8 mouse cellular contexts compared by ENCODE assay signal in the genomic region with DNA sequence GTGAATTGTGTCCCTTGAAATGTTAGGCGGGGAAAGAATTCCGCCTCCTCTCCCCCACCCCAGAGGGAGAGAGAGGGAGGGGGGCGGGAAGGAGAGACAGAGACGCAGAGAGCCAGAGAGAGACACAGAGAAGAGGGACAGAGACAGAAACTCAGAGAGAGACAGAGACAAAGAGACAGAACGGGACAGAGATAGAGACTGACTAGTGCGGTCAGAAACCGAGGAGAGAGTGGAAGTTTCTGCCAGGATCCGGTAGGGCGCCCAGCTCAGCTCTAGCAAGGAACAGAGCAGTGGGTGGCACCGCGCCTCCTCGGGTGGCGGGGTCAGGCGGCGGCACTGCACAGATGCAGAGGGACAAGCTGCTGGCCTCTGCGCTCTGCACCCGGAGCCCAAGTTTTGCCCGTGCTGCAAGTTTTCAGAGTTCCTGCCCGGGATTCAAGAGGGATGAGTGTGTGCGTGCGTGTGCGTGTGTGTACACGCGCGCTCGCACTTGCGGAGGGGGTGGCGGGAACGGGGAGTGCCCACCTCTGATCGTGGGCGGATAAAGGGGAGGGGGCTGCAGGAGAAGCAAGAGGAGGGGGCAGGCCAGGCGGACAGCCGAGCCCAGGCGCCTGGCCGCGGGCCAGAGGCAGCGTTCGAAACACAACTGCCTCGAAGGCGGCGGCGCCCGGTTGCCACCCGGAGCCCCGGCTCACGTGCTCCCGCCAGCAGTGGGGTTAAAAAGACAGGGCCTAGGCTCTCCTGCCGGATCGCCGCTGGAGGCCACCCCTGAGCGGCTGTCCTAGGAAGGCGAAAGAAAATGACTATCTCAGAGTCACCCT. TPM values are rescaled to one million over a fixed set of nuclear protein-coding genes. Genes with fewer than 3 reads are reported as not detected.
DNase-seq lines count a peak whose midpoint lies in the region; ATAC-seq and TF ChIP-seq lines count a peak whose summit lies in the region.

No protein-coding gene starts in this region.

- H3K4me2 ChIP-seq in limb, embryonic 13.5 days (replicated peaks): peak overlapping the region; percentile 90
- peak overlapping the region; percentile 99 for H3K4me2 ChIP-seq in midbrain, embryonic 15.5 days

- no peaks in the 10 kb centered on the region for H3K36me3 ChIP-seq in limb, embryonic 13.5 days
- no peaks in the 10 kb centered on the region for H3K36me3 ChIP-seq in midbrain, embryonic 15.5 days (replicated peaks)
- no peaks in the 10 kb centered on the region for H3K36me3 ChIP-seq in thymus, adult 2 months (ENCODE audit: control insufficient read depth, insufficient read depth, low read length)

- no peak for TF ChIP-seq POLR2A in thymus, adult 2 months (IDR thresholded peaks at IDR 0.05; ENCODE audit: control insufficient read depth, extremely low read depth, insufficient read depth, low read length, poor library complexity)

- under 1% methylated on average over 52 of the region's 52 CpGs for WGBS in limb, embryonic 13.5 days
- WGBS in midbrain, embryonic 15.5 days: under 1% methylated on average over 52 of the region's 52 CpGs
- under 1% methylated on average over 52 of the region's 52 CpGs for WGBS in thymus, adult 2 months

- intact Hi-C loops in heart, postnatal 36 days (cut with DNase I): loop anchor here (5.0 kb wide), 2 partner anchors 76 to 99 kb away; no protein-coding TSS in a partner anchor

- peak; percentile 37 for DNase-seq in thymus, postnatal 4 days
- no peak for DNase-seq in thymus, postnatal 36 days
- peak; percentile 60 for DNase-seq in embryo, embryonic 11.5 days (ENCODE audit: low read depth, low spot score)
- DNase-seq in heart, postnatal 36 days: peak; percentile 11 to 29
- DNase-seq in thymus, adult 2 months: no peak
- no peak for DNase-seq in cerebellum, adult 11 months

- peaks cover 24% of the 10 kb centered on the region for H3K4me1 ChIP-seq in limb, embryonic 13.5 days
- H3K4me1 ChIP-seq in midbrain, embryonic 15.5 days: peaks cover 43% of the 10 kb centered on the region
- H3K4me1 ChIP-seq in thymus, adult 2 months (replicated peaks; ENCODE audit: control insufficient read depth, insufficient read depth, low read length): peaks cover 3% of the 10 kb centered on the region; the same call in 1 of the 2 replicates

- peak overlapping the region; percentile 94 for H3K4me3 ChIP-seq in limb, embryonic 13.5 days
- H3K4me3 ChIP-seq in midbrain, embryonic 15.5 days: peak overlapping the region; percentile 61
- no peak overlapping the region for H3K4me3 ChIP-seq in thymus, adult 2 months (ENCODE audit: control insufficient read depth, insufficient read depth, low read length)

- ATAC-seq in limb, embryonic 13.5 days (ENCODE audit: low FRiP score, low read depth): peak; percentile 79
- ATAC-seq in midbrain, embryonic 15.5 days (replicated peaks): peak; percentile 70

- peak overlapping the region; percentile 100 for H3K9ac ChIP-seq in limb, embryonic 13.5 days
- H3K9ac ChIP-seq in midbrain, embryonic 15.5 days: peak overlapping the region; percentile 53; the same call in 1 of the 2 replicates

- peak overlapping the region; percentile 97 for H3K27ac ChIP-seq in limb, embryonic 13.5 days
- H3K27ac ChIP-seq in midbrain, embryonic 15.5 days: peak overlapping the region; percentile 56
- no peak overlapping the region for H3K27ac ChIP-seq in thymus, adult 2 months (ENCODE audit: control insufficient read depth, insufficient read depth, low read length)

- no peaks in the 10 kb centered on the region for H3K27me3 ChIP-seq in limb, embryonic 13.5 days
- H3K27me3 ChIP-seq in midbrain, embryonic 15.5 days (replicated peaks): peaks cover 17% of the 10 kb centered on the region; the same call in 1 of the 2 replicates
- H3K27me3 ChIP-seq in thymus, adult 2 months (ENCODE audit: control insufficient read depth, insufficient read depth, low read length): peaks cover 27% of the 10 kb centered on the region

- TF ChIP-seq CTCF in thymus, adult 2 months (IDR thresholded peaks at IDR 0.05; ENCODE audit: borderline replicate concordance, control insufficient read depth, extremely low read depth, insufficient read depth, low read length, poor library complexity): no peak

- no peaks in the 10 kb centered on the region for H3K9me3 ChIP-seq in limb, embryonic 13.5 days
- H3K9me3 ChIP-seq in midbrain, embryonic 15.5 days: no peaks in the 10 kb centered on the region

RNA-seq across cellular contexts. Expression of gene Hmga2, which starts 0.5 kb away (rescaled TPM):
- total RNA-seq in heart, postnatal 36 days (2021): not detected
- polyA plus RNA-seq in limb, embryonic 13.5 days (2015; fragmentation: Nextera tagmentation; extraction: Ambion mirVana): 88.7 and 108 TPM in 2 replicates
- polyA plus RNA-seq in midbrain, embryonic 15.5 days (2015; fragmentation: Nextera tagmentation; extraction: Ambion mirVana): 1.0 and 1.1 TPM in 2 replicates
- 0.05 TPM in 1 of 2 replicates, not detected in the other for polyA plus RNA-seq in thymus, adult 2 months (2012; rRNA removed)

Comparison
In these comparisons a context has a peak if more than half of its experiments do, and no peak if none do; other contexts are left out.
1. DNase-seq: peak in thymus, postnatal 4 days (single experiment), embryo, embryonic 11.5 days (single experiment) and heart, postnatal 36 days (2 of 2); none in thymus, postnatal 36 days (0 of 2), thymus, adult 2 months (single experiment) and cerebellum, adult 11 months (single experiment).
2. RNA of gene Hmga2, which starts 0.5 kb away (polyA plus RNA-seq): 88.7 to 108 TPM in limb, embryonic 13.5 days; 1.0 to 1.1 TPM in midbrain, embryonic 15.5 days and 0.05 TPM in thymus, adult 2 months; every median in the first group is over 10 times any median in the second.